Mouse (Mus musculus) monocyte, adult 2 months (primary cell): ENCODE results near the gene Mtg2.
A peak's percentile ranks its signal among the peaks of the same experiment; 100 is the strongest.

Experiments
- DNase-seq, 2 experiments: peaks; one replicate each; pipeline ENCODE4 v3.0.0; 2022; ENCODE audit warnings: low spot score in 2 of 2, low read depth in 1 of 2

Mtg2 gene

GRCm38 (mm10) chr2:180104659-180105377, 34.4 kb downstream of the Mtg2 start:
- DNase-seq, result no peak

GRCm38 (mm10) chr2:180105441-180106190, 35.2 kb downstream of the Mtg2 start:
- DNase-seq, result no peak

- no peak for DNase-seq
These were observed 36.7 kb downstream of the Mtg2 start for GRCm38 (mm10) chr2:180107081-180107480.

- DNase-seq, result no peak
These were observed 37.9 kb downstream of the Mtg2 start for GRCm38 (mm10) chr2:180108285-180108684.

GRCm38 (mm10) chr2:180113909-180114890, 43.8 kb downstream of the Mtg2 start:
- DNase-seq, result no peak

GRCm38 (mm10) chr2:180115279-180115678, 44.9 kb downstream of the Mtg2 start:
- DNase-seq, result no peak

- no peak for DNase-seq
These were observed 45.7 kb downstream of the Mtg2 start for GRCm38 (mm10) chr2:180116081-180116493.

GRCm38 (mm10) chr2:180116741-180117484, 46.5 kb downstream of the Mtg2 start:
- DNase-seq, result no peak

- DNase-seq, result no peak
These were observed 47.3 kb downstream of the Mtg2 start for GRCm38 (mm10) chr2:180117485-180118194.

GRCm38 (mm10) chr2:180118661-180119438, 48.5 kb downstream of the Mtg2 start, which contains the start of gene Osbpl2:
Gene Osbpl2, plus strand, starts transcription at chr2:180119306.
- DNase-seq, result peak; percentile 98 to 99

- peak in 1 of 2 experiments; percentile 15 for DNase-seq
These were observed 49.3 kb downstream of the Mtg2 start for GRCm38 (mm10) chr2:180119439-180120291.

GRCm38 (mm10) chr2:180120292-180120761, 49.9 kb downstream of the Mtg2 start:
- no peak for DNase-seq

- no peak for DNase-seq
These were observed 53.8 kb downstream of the Mtg2 start for GRCm38 (mm10) chr2:180124192-180124591.

- no peak for DNase-seq
These were observed 55.8 kb downstream of the Mtg2 start for GRCm38 (mm10) chr2:180126195-180126594.

- no peak for DNase-seq
These were observed 57.3 kb downstream of the Mtg2 start for GRCm38 (mm10) chr2:180127675-180128074.

GRCm38 (mm10) chr2:180133231-180133630, 62.8 kb downstream of the Mtg2 start:
- DNase-seq, result no peak

GRCm38 (mm10) chr2:180133911-180134310, 63.5 kb downstream of the Mtg2 start:
- DNase-seq, result no peak

GRCm38 (mm10) chr2:180135414-180135813, 65.0 kb downstream of the Mtg2 start:
- DNase-seq, result no peak
